Mouse (Mus musculus) testis, adult 2 months (tissue): ENCODE measurements at regions not wholly inside any gene's neighbourhood (a gene's known extent, or its start where the extent isn't known, plus 50 kb on each side); places are given as distances from the start of the nearest gene placed in this dataset.

Experiments
- H3K27ac ChIP-seq: fragments of 200-500 bp; 2 replicates; pipeline ENCODE4 v1.5.1; 2012; ENCODE audit warnings: low read depth, low read length; ENCODE audit not compliant: control insufficient read depth, insufficient read depth
- H3K27me3 ChIP-seq: fragments of 200-500 bp; 2 replicates; pipeline ENCODE4 v1.6.1; 2012; ENCODE audit warnings: mild to moderate bottlenecking, low read length, moderate library complexity; ENCODE audit not compliant: control insufficient read depth, insufficient read depth
- H3K36me3 ChIP-seq: fragments of 200-500 bp; 2 replicates; pipeline ENCODE4 v1.6.1; 2012; ENCODE audit warnings: mild to moderate bottlenecking, low read length; ENCODE audit not compliant: control insufficient read depth, insufficient read depth
- H3K4me1 ChIP-seq: fragments of 200-500 bp; 2 replicates; pipeline ENCODE4 v1.6.1; 2012; ENCODE audit warnings: low read length; ENCODE audit not compliant: control insufficient read depth, insufficient read depth
- H3K4me3 ChIP-seq: fragments of 200-500 bp; 2 replicates; pipeline ENCODE4 v1.5.1; 2012; ENCODE audit warnings: low read depth, mild to moderate bottlenecking, low read length, moderate library complexity, mixed read lengths; ENCODE audit not compliant: control insufficient read depth
- CTCF ChIP-seq: fragments of 200-500 bp; IDR thresholded peaks from 2 replicates; pipeline ENCODE4 v1.5.1; 2012; ENCODE audit warnings: low read depth, mild to moderate bottlenecking, inconsistent platforms, low read length, moderate library complexity; ENCODE audit not compliant: control insufficient read depth, insufficient read depth, insufficient replicate concordance
- POLR2A ChIP-seq: fragments of 200-500 bp; IDR thresholded peaks from 2 replicates; pipeline ENCODE4 v1.6.1; 2012; ENCODE audit warnings: low read depth, mild to moderate bottlenecking, inconsistent platforms, low read length, moderate library complexity; ENCODE audit not compliant: control insufficient read depth

GRCm38 (mm10) chr15:69632306-69632705 lies 3131.6 kb upstream of the Lrrc6 start:
- Histone ChIP-seq H3K4me1 (no peaks in the 10 kb centered on the region), H3K27ac (no peak overlapping the region), H3K36me3 (no peaks in the 10 kb centered on the region), H3K4me3 (no peak overlapping the region), H3K27me3 (no peaks in the 10 kb centered on the region)
- no peak for TF ChIP-seq POLR2A
- TF ChIP-seq CTCF: no peak

GRCm38 (mm10) chr15:69617998-69618397 lies 3117.3 kb upstream of the Lrrc6 start:
- TF ChIP-seq CTCF (no peak), POLR2A (no peak)
- no peak overlapping the region for H3K4me3 ChIP-seq

GRCm38 (mm10) chr15:69614048-69614447 lies 3113.3 kb upstream of the Lrrc6 start:
- TF ChIP-seq POLR2A (no peak), CTCF (no peak)
- H3K27ac ChIP-seq: no peak overlapping the region

More at GRCm38 (mm10) chr15:69617998-69618397, 3117.3 kb upstream of the Lrrc6 start:
- Histone ChIP-seq H3K4me1 (no peaks in the 10 kb centered on the region), H3K27ac (no peak overlapping the region), H3K27me3 (no peaks in the 10 kb centered on the region), H3K36me3 (no peaks in the 10 kb centered on the region)

GRCm38 (mm10) chr15:69591219-69592006 lies 3090.7 kb upstream of the Lrrc6 start:
- Histone ChIP-seq H3K27me3 (no peaks in the 10 kb centered on the region), H3K27ac (no peak overlapping the region), H3K36me3 (no peaks in the 10 kb centered on the region), H3K4me3 (no peak overlapping the region), H3K4me1 (no peaks in the 10 kb centered on the region)
- TF ChIP-seq POLR2A: no peak
- TF ChIP-seq CTCF: no peak

More at GRCm38 (mm10) chr15:69614048-69614447, 3113.3 kb upstream of the Lrrc6 start:
- H3K4me1 ChIP-seq: no peaks in the 10 kb centered on the region
- no peaks in the 10 kb centered on the region for H3K27me3 ChIP-seq
- H3K4me3 ChIP-seq: no peak overlapping the region
- H3K36me3 ChIP-seq: no peaks in the 10 kb centered on the region

- H3K27me3 ChIP-seq: no peaks in the 10 kb centered on the region
- TF ChIP-seq CTCF (no peak), POLR2A (no peak)
- H3K4me3 ChIP-seq: no peak overlapping the region
- no peaks in the 10 kb centered on the region for H3K4me1 ChIP-seq
- no peaks in the 10 kb centered on the region for H3K36me3 ChIP-seq
- H3K27ac ChIP-seq: no peak overlapping the region
Observed at GRCm38 (mm10) chr15:69588084-69588483, 3087.4 kb upstream of the Lrrc6 start.

- Histone ChIP-seq H3K4me3 (no peak overlapping the region), H3K27me3 (no peaks in the 10 kb centered on the region), H3K27ac (no peak overlapping the region), H3K36me3 (no peaks in the 10 kb centered on the region), H3K4me1 (no peaks in the 10 kb centered on the region)
- TF ChIP-seq CTCF: no peak
- TF ChIP-seq POLR2A: no peak
Observed at GRCm38 (mm10) chr15:69576742-69577141, 3076.0 kb upstream of the Lrrc6 start.

GRCm38 (mm10) chr15:69575611-69576153 lies 3075.0 kb upstream of the Lrrc6 start:
- Histone ChIP-seq H3K4me3 (no peak overlapping the region), H3K27ac (no peak overlapping the region), H3K27me3 (no peaks in the 10 kb centered on the region), H3K36me3 (no peaks in the 10 kb centered on the region), H3K4me1 (no peaks in the 10 kb centered on the region)
- TF ChIP-seq CTCF (no peak), POLR2A (no peak)

- Histone ChIP-seq H3K27ac (no peak overlapping the region), H3K27me3 (no peaks in the 10 kb centered on the region), H3K4me1 (no peaks in the 10 kb centered on the region), H3K36me3 (no peaks in the 10 kb centered on the region), H3K4me3 (no peak overlapping the region)
- no peak for TF ChIP-seq CTCF
- no peak for TF ChIP-seq POLR2A
Observed at GRCm38 (mm10) chr15:69554171-69554570, 3053.5 kb upstream of the Lrrc6 start.
